Mouse (Mus musculus) left cerebral cortex, adult 2 months (tissue): Measurements from ENCODE around the gene Mrps34. TPM values are rescaled to one million over a fixed set of nuclear protein-coding genes. Genes with fewer than 3 reads are reported as not detected.

Source experiments
- DNase-seq, 2 experiments: peaks; one replicate each; pipeline ENCODE4 v3.0.0; 2021 to 2022; ENCODE audit warnings: low spot score in 2 of 2, mixed read lengths in 1 of 2; ENCODE audit errors: extremely low spot score in 1 of 2
- H3K27ac ChIP-seq: fragments of 200-600 bp; 2 replicates; pipeline ENCODE4 v1.8.1; 2022
- H3K4me3 ChIP-seq: fragments of 200-600 bp; 2 replicates; pipeline ENCODE4 v1.8.1; 2022
- CTCF ChIP-seq: fragments of 200-600 bp; IDR thresholded peaks from 2 replicates; pipeline ENCODE4 v1.8.1; 2022; ENCODE audit warnings: antibody characterized with exemption, mild to moderate bottlenecking, moderate library complexity
- intact Hi-C: fragments of 180-260 bp; cut with DNase I; formaldehyde crosslinking; loops from one replicate; pipeline ENCODE4 v1.15.1; 2025
- total RNA-seq, 2 experiments: library from RNA; stranded (reverse); gene quantifications; 2 replicates each; pipeline ENCODE4 v1.2.3; 2021

The Mrps34 gene
- total RNA-seq, 2 experiments from 2014 or later, result 67.6 to 72.1 TPM

DNA sequence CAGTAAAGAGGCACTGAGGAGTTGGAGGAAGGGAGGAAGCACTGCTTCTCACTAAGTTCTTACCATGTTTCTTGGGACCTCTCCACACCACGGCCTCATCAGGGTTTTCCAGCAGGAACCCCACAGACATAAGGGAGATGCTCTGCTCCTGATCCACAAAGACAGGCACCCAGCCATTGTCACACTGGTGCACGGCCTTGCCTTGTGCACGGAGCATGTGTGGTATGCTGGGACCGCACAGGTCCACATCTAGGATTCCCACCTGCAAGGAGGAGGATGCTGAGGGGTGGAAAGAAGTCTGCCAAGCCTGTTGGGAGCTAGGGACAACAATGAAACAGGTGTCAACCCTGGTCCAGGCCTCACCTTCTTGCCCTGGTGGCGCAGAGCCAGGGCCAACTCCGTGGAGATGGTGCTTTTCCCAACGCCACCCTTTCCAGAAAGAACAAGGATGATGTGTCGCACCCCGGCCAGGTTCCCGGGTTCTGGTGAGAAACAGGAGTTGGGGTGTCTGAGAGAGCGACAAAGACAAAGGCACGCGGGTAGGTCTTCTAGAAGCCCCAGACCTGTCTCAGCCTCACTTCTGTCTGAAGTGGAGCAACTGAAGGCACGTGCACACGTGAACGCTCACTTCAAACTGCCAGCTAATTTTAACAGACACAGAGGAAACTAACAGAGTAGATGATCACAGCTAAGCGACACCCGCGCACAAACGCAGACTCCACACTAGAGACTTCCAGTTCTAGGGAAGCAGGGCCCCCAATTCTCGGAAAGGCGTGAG lies 9.4 kb upstream of the Mrps34 start:
- DNase-seq, result peak in 1 of 2 experiments; percentile 24
- TF ChIP-seq CTCF, result no peak
- Histone ChIP-seq H3K27ac (peak overlapping the region; percentile 1; the same call in 1 of the 2 replicates), H3K4me3 (peak overlapping the region; percentile 65)
- intact Hi-C loops, result no loop called here

DNA sequence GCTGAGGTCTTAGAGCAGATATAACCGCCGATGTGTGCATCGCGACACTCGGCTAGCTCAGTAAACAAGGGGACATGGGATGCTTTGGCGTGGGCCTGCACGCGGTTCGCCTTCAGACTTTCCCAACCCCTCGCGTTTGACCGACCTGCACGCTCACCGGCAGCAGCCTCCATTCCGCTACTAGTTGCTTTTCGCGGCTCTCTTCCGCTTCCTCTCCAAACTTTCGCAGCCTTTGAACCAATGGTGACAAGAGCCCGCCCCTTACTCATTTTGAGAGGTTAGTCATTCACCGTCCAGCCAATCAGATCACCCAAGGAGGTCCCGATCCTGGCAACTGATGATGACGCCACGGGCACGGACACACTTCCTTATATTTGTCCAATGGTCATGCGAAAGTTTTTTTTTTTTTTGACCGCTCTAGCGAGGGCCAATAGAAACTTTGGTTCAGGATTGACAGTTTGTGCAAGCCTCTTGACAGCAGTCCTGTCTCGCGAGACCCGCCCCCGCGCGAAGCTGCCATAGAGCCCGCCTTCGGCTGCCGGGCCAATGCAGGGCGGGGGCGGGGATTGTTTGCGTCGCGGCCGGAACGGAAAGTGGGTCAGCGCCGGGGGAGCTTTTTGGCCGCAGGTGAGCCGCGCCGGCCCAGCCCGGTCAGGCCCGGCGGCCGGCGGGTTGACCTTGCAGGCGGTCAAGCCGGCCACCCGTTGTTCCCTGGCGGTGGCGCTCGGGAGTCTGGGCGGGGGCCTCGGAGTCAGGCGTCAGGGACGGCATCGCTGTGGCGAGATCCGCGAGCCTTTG lies 8.6 kb upstream of the Mrps34 start, which contains the start of the genes Nubp2 and Spsb3:
TSS of gene Nubp2 (minus strand) at position 216 of the 798 bp plus-strand sequence.
TSS of gene Spsb3 (plus strand) at position 510 of the 798 bp plus-strand sequence.
- Histone ChIP-seq H3K4me3 (peak within 1 kb of the TSS; percentile 82), H3K27ac (peak within 1 kb of the TSS; percentile 96)
- peak; percentile 97 for DNase-seq
- peak; percentile 24 for TF ChIP-seq CTCF
- intact Hi-C loops, result no loop called here

DNA sequence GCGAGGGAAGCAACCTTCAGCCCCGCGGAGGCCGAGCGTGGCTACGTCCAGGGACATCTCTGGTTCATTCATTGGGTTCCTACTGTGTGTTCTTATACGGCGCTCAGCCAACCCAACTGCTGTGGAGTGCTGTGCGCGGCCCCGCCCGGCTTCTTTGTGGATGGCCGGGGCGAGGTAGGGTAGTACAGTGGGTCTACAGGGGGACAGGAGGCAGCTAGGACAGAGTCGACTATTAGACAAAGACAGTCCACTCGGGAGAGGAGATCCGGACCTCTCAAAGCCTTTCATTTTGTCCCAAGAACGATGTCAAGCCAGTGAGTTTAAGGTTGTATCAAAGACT lies 8.0 kb upstream of the Mrps34 start:
- TF ChIP-seq CTCF, result no peak
- peak overlapping the region; percentile 82 for H3K4me3 ChIP-seq
- intact Hi-C loops, result no loop called here
- no peak for DNase-seq
- H3K27ac ChIP-seq, result peak overlapping the region; percentile 96

DNA sequence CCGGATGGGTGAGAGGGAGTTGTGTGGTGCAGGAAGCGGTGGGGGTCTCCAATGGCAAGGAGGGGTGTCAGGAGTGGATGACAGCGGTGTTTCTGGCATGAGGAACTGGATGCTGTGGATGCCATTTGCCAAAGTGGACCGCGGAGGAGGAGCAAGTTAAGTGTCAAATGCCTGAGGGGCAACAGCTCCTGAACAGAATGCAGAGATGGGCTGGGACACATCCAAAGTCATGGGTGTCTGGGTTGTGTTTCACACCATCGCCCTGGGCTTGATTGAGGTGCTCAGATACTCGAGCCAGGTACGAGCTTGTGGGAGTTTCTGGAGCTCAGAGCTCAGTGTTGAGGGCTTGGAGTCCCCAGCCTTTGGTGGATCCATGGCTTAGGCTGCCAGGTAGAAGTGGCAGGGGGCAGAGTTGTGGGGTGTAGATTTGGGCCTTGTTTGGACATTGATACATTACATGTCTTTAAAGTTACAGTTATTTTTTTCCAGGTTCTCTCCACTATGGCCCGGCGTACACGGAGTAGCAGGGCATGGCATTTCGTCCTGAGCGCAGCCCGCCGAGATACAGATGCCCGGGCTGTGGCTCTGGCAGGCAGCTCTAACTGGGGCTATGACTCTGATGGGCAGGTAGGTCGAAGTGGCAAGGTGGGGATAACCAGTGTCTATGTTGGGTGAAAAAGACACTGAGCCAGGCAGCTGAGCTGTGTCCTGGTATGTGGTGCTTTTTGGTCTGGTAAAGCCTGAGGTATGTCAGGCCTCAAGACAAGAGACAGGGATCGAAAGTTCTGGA lies 7.4 kb upstream of the Mrps34 start:
- Histone ChIP-seq H3K27ac (peak overlapping the region; percentile 96), H3K4me3 (peak overlapping the region; percentile 82)
- TF ChIP-seq CTCF, result no peak
- intact Hi-C loops, result no loop called here
- peak in 1 of 2 experiments; percentile 20 for DNase-seq

GRCm38 (mm10) chr17:24888862-24889261 lies 6.1 kb upstream of the Mrps34 start:
- TF ChIP-seq CTCF, result no peak
- Histone ChIP-seq H3K27ac (no peak overlapping the region), H3K4me3 (no peak overlapping the region)
- intact Hi-C loops, result no loop called here
- no peak for DNase-seq

DNA sequence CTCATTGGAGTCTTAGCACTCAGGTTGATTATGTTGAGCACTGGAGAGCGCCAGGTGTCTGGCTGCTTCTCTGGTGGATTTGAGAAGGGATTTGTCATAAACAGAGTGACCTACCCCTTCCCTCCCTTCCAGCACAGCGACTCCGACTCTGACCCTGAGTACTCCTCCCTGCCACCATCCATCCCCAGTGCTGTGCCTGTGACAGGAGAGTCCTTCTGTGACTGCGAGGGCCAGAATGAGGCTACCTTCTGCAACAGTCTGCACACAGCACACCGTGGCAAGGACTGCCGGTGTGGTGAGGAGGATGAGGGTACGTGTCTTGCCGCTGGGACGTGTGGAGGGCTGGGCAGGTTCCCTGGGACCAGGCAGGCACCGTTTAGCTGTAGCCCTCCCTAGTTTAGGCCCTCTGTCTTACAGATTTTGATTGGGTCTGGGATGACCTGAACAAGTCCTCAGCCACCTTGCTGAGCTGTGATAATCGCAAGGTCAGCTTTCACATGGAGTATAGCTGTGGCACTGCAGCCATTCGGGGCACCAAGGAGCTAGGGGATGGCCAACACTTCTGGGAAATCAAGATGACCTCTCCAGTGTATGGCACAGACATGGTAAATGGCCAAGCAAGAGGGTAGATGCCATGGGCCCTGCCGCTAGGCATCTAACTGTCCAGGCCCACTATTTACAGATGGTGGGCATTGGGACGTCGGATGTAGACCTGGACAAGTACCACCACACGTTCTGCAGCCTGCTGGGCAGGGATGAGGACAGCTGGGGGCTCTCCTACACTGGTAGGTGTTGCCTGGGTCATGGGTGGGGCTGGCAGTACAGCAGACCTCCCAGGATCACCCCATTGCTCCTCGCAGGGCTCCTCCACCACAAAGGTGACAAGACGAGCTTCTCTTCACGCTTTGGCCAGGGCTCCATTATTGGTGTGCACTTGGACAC lies 4.5 kb upstream of the Mrps34 start:
- no peak for TF ChIP-seq CTCF
- Histone ChIP-seq H3K27ac (no peak overlapping the region), H3K4me3 (no peak overlapping the region)
- peak in 1 of 2 experiments; percentile 14 for DNase-seq
- intact Hi-C loops, result no loop called here

DNA sequence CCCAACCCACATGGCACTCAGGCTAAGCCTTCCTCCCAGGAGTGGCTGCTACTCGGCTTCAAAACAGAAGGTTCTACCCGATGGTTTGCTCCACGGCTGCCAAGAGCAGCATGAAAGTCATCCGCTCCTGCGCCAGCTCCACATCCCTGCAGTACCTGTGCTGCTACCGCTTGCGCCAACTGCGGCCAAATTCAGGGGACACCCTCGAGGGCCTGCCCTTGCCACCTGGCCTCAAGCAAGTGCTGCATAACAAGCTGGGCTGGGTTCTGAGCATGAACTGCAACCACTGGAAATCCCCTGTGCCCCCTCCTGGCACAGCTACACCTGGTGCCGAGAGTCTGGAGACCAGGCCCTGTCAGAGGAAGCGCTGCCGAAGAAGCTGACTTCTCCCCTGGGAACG lies 3.6 kb upstream of the Mrps34 start:
- intact Hi-C loops, result no loop called here
- H3K27ac ChIP-seq, result no peak overlapping the region
- no peak for TF ChIP-seq CTCF
- no peak for DNase-seq
- H3K4me3 ChIP-seq, result no peak overlapping the region

- no peak overlapping the region for H3K4me3 ChIP-seq
- DNase-seq, result no peak
- TF ChIP-seq CTCF, result no peak
- intact Hi-C loops, result no loop called here
- no peak overlapping the region for H3K27ac ChIP-seq
Measured at GRCm38 (mm10) chr17:24892785-24893184, 2.1 kb upstream of the Mrps34 start.

GRCm38 (mm10) chr17:24893276-24893675 lies 1.6 kb upstream of the Mrps34 start:
- DNase-seq, result no peak
- intact Hi-C loops, result no loop called here
- H3K27ac ChIP-seq, result no peak overlapping the region
- no peak for TF ChIP-seq CTCF
- no peak overlapping the region for H3K4me3 ChIP-seq

DNA sequence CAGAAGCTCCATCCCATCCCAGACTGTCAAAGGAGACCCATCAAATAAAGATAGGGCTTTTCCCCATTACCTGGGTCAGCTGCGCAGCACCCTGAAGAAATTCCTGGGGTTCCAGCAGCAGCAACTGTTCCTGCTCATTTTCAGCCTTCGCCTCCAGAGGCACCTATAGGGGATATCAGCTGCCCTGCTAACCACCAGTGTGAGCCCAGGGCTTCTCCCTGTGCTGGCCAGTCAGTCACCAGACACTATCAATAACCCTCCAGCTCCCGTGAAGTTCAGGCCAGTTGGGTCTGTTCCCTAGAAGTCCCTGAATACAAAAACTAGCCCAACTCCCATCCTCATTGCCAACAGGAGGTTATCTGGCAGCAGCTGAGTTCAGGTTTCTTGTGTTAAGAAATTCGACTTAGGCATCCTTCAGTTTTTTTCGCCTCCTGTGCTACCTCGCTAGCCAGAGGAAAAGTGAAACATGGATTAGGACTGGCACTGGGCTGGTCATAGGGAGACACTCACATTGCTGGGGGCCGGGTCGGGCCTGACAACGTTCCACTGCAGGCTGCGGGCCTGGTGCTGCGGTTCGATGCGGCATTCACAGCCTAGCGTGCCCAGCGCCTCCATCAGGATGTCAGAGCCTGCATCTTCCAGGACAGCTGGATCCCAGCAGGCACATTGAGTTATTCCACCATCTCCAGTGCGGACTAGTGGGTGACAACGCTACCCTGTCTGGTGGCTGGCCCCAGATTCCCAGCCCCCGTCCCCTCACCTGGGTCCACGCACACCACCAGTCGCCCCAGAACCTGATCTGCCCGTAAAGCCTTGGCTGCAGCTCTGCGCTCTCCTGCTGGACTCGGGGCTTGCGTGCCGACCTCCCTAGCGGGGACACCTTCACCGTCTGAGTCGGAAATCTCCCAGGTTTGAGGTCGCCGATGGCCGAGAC lies 588 bp upstream of the Mrps34 start:
- DNase-seq, result no peak

More for the DNA sequence above, 588 bp upstream of the Mrps34 start:
- Histone ChIP-seq H3K27ac (peak overlapping the region; percentile 94), H3K4me3 (peak overlapping the region; percentile 56)
- intact Hi-C loops, result no loop called here
- TF ChIP-seq CTCF, result no peak
